Mouse (Mus musculus): ENCODE measurements at regions not wholly inside any gene's neighbourhood (a gene's known extent, or its start where the extent isn't known, plus 50 kb on each side); places are given as distances from the start of the nearest gene placed in this dataset.

GRCm38 (mm10) chr10:34995011-34995410, 511.8 kb downstream of the Frk start:
- no peak for DNase-seq (ENCODE audit: low read depth, low spot score)

DNA sequence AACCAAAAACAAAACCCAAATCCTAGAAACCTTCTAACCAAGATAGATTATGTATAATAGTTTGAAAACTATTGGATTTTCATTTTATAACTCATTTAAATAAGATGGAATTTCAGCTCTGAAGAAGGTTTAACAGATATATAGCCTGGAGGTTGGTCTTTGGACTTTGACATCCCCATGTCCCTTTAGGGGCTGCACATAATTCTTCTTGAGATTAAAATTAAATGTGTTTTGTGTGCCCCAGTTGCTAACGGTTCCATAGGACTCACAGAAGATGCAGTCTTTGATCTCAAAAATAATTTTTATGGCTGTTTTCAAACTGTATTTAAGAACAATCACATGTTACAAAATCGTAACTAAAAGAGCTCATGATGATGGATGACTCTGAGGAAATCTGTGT, 530.2 kb downstream of the Frk start:
- DNase-seq (ENCODE audit: low read depth, low spot score): no peak

GRCm38 (mm10) chr10:35016416-35016815, 533.2 kb downstream of the Frk start:
- no peak for DNase-seq (ENCODE audit: low read depth, low spot score)

DNA sequence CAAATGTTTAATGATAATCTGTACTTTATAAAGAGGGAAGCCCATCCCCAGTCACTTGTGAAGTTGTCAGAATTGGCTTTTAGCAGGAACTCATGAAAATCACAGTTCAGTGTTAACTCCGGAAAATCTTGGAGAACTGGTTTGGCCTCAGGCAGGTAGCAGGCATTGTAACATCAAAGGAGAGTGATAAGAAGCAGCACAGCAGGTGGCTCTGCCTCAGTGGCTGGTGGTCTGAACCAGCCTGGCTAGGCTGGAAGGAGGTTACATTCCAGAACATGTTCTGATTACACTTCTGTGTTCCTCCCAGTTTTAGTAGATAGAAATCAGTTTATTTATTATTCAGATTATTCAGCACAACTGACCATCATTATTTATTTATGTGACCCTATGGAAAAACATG, 574.1 kb downstream of the Frk start:
- peak; percentile 22 for DNase-seq (ENCODE audit: low read depth, low spot score)

All from WW6 (cell line).